Mouse (Mus musculus) gastrocnemius, postnatal 10 days (tissue): ENCODE results near the gene Strn3. TPM values are rescaled to one million over a fixed set of nuclear protein-coding genes. Genes with fewer than 3 reads are reported as not detected.
A peak's percentile ranks its signal among the peaks of the same experiment; 100 is the strongest.

ENCODE experiments used
- DNase-seq: peaks from one replicate; pipeline ENCODE4 v3.0.0; 2021; ENCODE audit warnings: mixed read lengths
- long read RNA-seq, 2 experiments: library from polyadenylated mRNA; stranded (forward); transcript quantifications; one replicate each; pipeline ENCODE4 v2.0.0; 2021
- total RNA-seq, 2 experiments: library from RNA; stranded (reverse); gene quantifications; 2 replicates each; pipeline ENCODE4 v1.2.3; 2021

Strn3 gene
- 100 to 1,000 TPM; 137 to 138 TPM for total RNA-seq
- long read RNA-seq, experiment 1, transcript Strn3-202 (16 exons, 2,791 nt) = major isoform, 256 of 331 reads
- long read RNA-seq, experiment 1, partial matches to known transcripts = 9 of 331 reads
- long read RNA-seq, experiment 1, other reads (novel, unspliced or antisense) = 65 of 331 reads
- long read RNA-seq, experiment 2, transcript Strn3-202 (16 exons, 2,791 nt) = major isoform, 221 of 268 reads
- long read RNA-seq, experiment 2, partial matches to known transcripts = 5 of 268 reads
- long read RNA-seq, experiment 2, other reads (novel, unspliced or antisense) = 41 of 268 reads

- DNase-seq = peak; percentile 94
Measured at GRCm38 (mm10) chr12:51691845-51692632, at the start of gene Strn3. Strn3 (minus strand) TSS chr12:51691897.

GRCm38 (mm10) chr12:51736807-51737206 is 45.1 kb upstream of the Strn3 start:
- DNase-seq = no peak

GRCm38 (mm10) chr12:51736381-51736780 is 44.7 kb upstream of the Strn3 start:
- no peak for DNase-seq

- DNase-seq = no peak
Measured at GRCm38 (mm10) chr12:51735840-51736271, 44.2 kb upstream of the Strn3 start.

GRCm38 (mm10) chr12:51734605-51735211 is 43.0 kb upstream of the Strn3 start:
- no peak for DNase-seq

- DNase-seq = no peak
Measured at GRCm38 (mm10) chr12:51729827-51730226, 38.1 kb upstream of the Strn3 start.

- peak; percentile 48 for DNase-seq
Measured at GRCm38 (mm10) chr12:51729058-51729457, 37.4 kb upstream of the Strn3 start.

- no peak for DNase-seq
Measured at GRCm38 (mm10) chr12:51721836-51722235, 30.1 kb upstream of the Strn3 start.

GRCm38 (mm10) chr12:51718617-51719016 is 26.9 kb upstream of the Strn3 start:
- DNase-seq = no peak

- no peak for DNase-seq
Measured at GRCm38 (mm10) chr12:51712685-51713084, 21.0 kb upstream of the Strn3 start.

- no peak for DNase-seq
Measured at GRCm38 (mm10) chr12:51710154-51710553, 18.5 kb upstream of the Strn3 start.

GRCm38 (mm10) chr12:51709741-51710140 is 18.0 kb upstream of the Strn3 start:
- no peak for DNase-seq

GRCm38 (mm10) chr12:51708941-51709686 is 17.4 kb upstream of the Strn3 start:
- no peak for DNase-seq

- no peak for DNase-seq
Measured at GRCm38 (mm10) chr12:51706673-51707235, 15.1 kb upstream of the Strn3 start.

- DNase-seq = no peak
Measured at GRCm38 (mm10) chr12:51705778-51706177, 14.1 kb upstream of the Strn3 start.

- DNase-seq = no peak
Measured at GRCm38 (mm10) chr12:51704572-51704971, 12.9 kb upstream of the Strn3 start.

- no peak for DNase-seq
Measured at GRCm38 (mm10) chr12:51703859-51704258, 12.2 kb upstream of the Strn3 start.

- DNase-seq = no peak
Measured at GRCm38 (mm10) chr12:51701723-51702122, 10.0 kb upstream of the Strn3 start.

- DNase-seq = no peak
Measured at GRCm38 (mm10) chr12:51699623-51700393, 8.1 kb upstream of the Strn3 start.

- DNase-seq = no peak
Measured at GRCm38 (mm10) chr12:51696157-51696556, 4.5 kb upstream of the Strn3 start.

GRCm38 (mm10) chr12:51694966-51695365 is 3.3 kb upstream of the Strn3 start:
- DNase-seq = no peak
